Mouse (Mus musculus) forebrain, embryonic 16.5 days (tissue): ENCODE measurements around the gene Slc6a5. TPM values are rescaled to one million over a fixed set of nuclear protein-coding genes. Genes with fewer than 3 reads are reported as not detected.

Experiments
- ATAC-seq: fragments of 200-750 bp; cut with Nextera tagmentation; 2 replicates; pipeline ENCODE4 v1.8.0; 2017; ENCODE audit warnings: mild to moderate bottlenecking, moderate library complexity
- H3K27ac ChIP-seq: fragments of 300-500 bp; sonication (generic); 2 replicates; pipeline ENCODE4 v1.5.1; 2014; ENCODE audit warnings: low read length, control low read depth
- H3K27me3 ChIP-seq: fragments of 300-500 bp; sonication (generic); replicated peaks from 2 replicates; pipeline ENCODE4 v1.6.1; 2014; ENCODE audit warnings: low read length; ENCODE audit not compliant: control insufficient read depth, insufficient read depth
- H3K36me3 ChIP-seq: fragments of 300-500 bp; sonication (generic); 2 replicates; pipeline ENCODE4 v1.6.1; 2014; ENCODE audit not compliant: control insufficient read depth, insufficient read depth
- H3K4me1 ChIP-seq: fragments of 300-500 bp; sonication (generic); replicated peaks from 2 replicates; pipeline ENCODE4 v1.6.1; 2014; ENCODE audit warnings: low read length; ENCODE audit not compliant: control insufficient read depth, insufficient read depth
- H3K4me2 ChIP-seq: fragments of 300-500 bp; sonication (generic); 2 replicates; pipeline ENCODE4 v1.6.1; 2014; ENCODE audit warnings: mild to moderate bottlenecking, low read length, control low read depth
- H3K4me3 ChIP-seq: fragments of 300-500 bp; sonication (generic); replicated peaks from 2 replicates; pipeline ENCODE4 v1.5.1; 2014; ENCODE audit warnings: mild to moderate bottlenecking, low read length, control low read depth
- H3K9ac ChIP-seq: fragments of 300-500 bp; sonication (generic); replicated peaks from 2 replicates; pipeline ENCODE4 v1.6.1; 2014; ENCODE audit warnings: low read depth, low read length, control low read depth
- H3K9me3 ChIP-seq: fragments of 300-500 bp; sonication (generic); 2 replicates; pipeline ENCODE4 v1.6.1; 2016; ENCODE audit warnings: low read length; ENCODE audit not compliant: control insufficient read depth
- WGBS: fragments of 180-500 bp; shearing (Covaris S2); extraction: QIAGEN DNeasy Blood & Tissue Kit; methylation state at CpG from one replicate; pipeline ENCODE4 v1.1.7; 2014; 5-methylcytosine and 5-hydroxymethylcytosine counted together
- polyA plus RNA-seq: library from polyadenylated mRNA; unstranded; fragments of >200 nt; fragmentation: Nextera tagmentation; extraction: Ambion mirVana; gene quantifications from 2 replicates; pipeline ENCODE4 v1.2.1, GENCODE M21; 2015

Slc6a5 gene
- polyA plus RNA-seq, 1 experiment from 2014 or later: not detected

DNA sequence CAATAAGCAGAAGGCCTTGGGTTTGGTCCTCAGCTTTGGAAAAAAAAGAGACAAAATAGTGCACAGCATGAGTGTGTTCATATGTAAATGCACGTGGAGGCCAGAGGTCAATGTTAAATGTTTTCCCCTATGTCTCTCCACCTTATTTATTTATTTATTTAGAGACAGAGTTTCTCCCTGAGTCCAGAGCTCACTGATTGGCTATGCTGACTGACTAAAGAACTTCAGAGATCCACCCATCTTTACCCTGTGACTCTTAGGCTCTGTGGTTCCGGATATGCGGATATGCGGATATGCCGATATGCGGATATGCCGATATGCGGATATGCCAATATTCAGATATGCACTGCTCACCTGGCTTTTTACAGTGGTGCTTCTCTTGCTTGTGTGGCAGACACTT lies 76.0 kb downstream of the Slc6a5 start:
- Histone ChIP-seq H3K9ac (no peak overlapping the region), H3K27me3 (peaks cover 10% of the 10 kb centered on the region), H3K4me1 (peaks cover 11% of the 10 kb centered on the region), H3K4me2 (no peak overlapping the region), H3K36me3 (no peaks in the 10 kb centered on the region), H3K9me3 (no peaks in the 10 kb centered on the region), H3K27ac (no peak overlapping the region), H3K4me3 (no peak overlapping the region)
- 91% methylated on average over 8 of the region's 8 CpGs for WGBS
- no peak for ATAC-seq

DNA sequence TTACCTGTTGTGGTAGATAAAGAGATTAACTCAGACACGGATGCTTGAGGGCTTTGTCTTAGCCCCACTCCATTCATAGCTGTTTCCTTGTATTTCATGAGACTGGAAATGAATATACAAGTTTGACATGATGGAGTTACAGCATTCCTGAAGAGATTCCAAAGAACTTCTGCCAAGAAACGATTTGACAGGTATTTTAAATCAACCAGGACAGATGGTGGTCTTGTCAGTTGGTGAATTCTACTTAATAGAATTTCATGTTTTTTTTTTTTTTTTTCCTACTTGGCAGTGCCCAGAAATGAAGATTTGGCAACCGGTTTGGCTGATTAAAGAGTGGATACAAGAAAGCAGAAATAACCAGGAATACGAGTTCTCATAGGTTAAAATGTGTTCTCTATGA lies 89.4 kb downstream of the Slc6a5 start:
- 0 out of 2 replicates have a peak, but pooled peaks have one; percentile 38 for ATAC-seq
- H3K9ac ChIP-seq: no peak overlapping the region
- H3K4me3 ChIP-seq: no peak overlapping the region

DNA sequence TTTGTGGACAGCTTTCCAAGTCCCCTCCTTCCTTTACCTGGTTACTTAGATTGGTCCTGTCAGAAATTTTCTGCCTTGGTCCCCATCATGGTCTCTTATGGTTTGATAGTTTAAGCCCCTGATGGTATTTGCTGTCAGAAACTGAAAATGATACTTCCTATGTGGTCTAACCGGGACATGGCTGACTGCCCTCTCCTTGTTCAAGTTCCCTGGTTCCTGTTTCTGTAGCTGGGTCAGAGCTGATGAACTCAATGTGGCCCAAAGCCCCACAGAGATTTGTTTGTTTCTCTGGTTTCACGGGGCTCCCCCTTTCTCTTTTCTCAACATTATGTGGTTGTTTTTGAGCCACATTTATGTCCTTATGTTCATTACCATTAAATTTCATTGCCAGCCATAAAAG lies 95.3 kb downstream of the Slc6a5 start:
- no peak for ATAC-seq
- no peak overlapping the region for H3K4me3 ChIP-seq
- no peaks in the 10 kb centered on the region for H3K36me3 ChIP-seq
- H3K9ac ChIP-seq: no peak overlapping the region
- H3K4me2 ChIP-seq: no peak overlapping the region
- WGBS: 70% methylated on average over 2 of the region's 2 CpGs
- no peaks in the 10 kb centered on the region for H3K9me3 ChIP-seq
- H3K27ac ChIP-seq: no peak overlapping the region
- no peaks in the 10 kb centered on the region for H3K4me1 ChIP-seq
- no peaks in the 10 kb centered on the region for H3K27me3 ChIP-seq

More for the DNA sequence above, 89.4 kb downstream of the Slc6a5 start:
- Histone ChIP-seq H3K27ac (no peak overlapping the region), H3K9me3 (no peaks in the 10 kb centered on the region), H3K4me1 (no peaks in the 10 kb centered on the region), H3K27me3 (no peaks in the 10 kb centered on the region), H3K4me2 (no peak overlapping the region), H3K36me3 (no peaks in the 10 kb centered on the region)
- WGBS: 52% methylated on average over 4 of the region's 4 CpGs

Other genes starting within 250 kb of the Slc6a5 start
- gene Htatip2, start 151.0 kb upstream of the Slc6a5 start, polyA plus RNA-seq: 2.5 and 2.8 TPM in 2 replicates
- 54.5 and 56.0 TPM in 2 replicates for gene Prmt3, start 131.8 kb upstream of the Slc6a5 start, polyA plus RNA-seq
- gene Nell1, start 64.7 kb downstream of the Slc6a5 start, polyA plus RNA-seq: 11.0 and 14.2 TPM in 2 replicates